Mouse (Mus musculus): Measurements from ENCODE around the gene Cc2d2a. TPM values are rescaled to one million over a fixed set of nuclear protein-coding genes. Genes with fewer than 3 reads are reported as not detected.
A peak's percentile ranks its signal among the peaks of the same experiment; 100 is the strongest.

Cc2d2a gene
- total RNA-seq, 1 experiment from 2014 or later, result not detected

GRCm38 (mm10) chr5:43721538-43722451 lies 59.6 kb downstream of the Cc2d2a start:
- no peak for ATAC-seq (ENCODE audit: extremely low read depth, insufficient number of reproducible peaks, low FRiP score, poor library complexity, severe bottlenecking)

- no peak for ATAC-seq (ENCODE audit: extremely low read depth, insufficient number of reproducible peaks, low FRiP score, poor library complexity, severe bottlenecking)
Observed at GRCm38 (mm10) chr5:43722452-43722783, 60.3 kb downstream of the Cc2d2a start.

- no peak for ATAC-seq (ENCODE audit: extremely low read depth, insufficient number of reproducible peaks, low FRiP score, poor library complexity, severe bottlenecking)
Observed at GRCm38 (mm10) chr5:43723830-43724229, 61.7 kb downstream of the Cc2d2a start.

- ATAC-seq (ENCODE audit: extremely low read depth, insufficient number of reproducible peaks, low FRiP score, poor library complexity, severe bottlenecking), result no peak
Observed at GRCm38 (mm10) chr5:43728375-43729165, 66.4 kb downstream of the Cc2d2a start.

- no peak for ATAC-seq (ENCODE audit: extremely low read depth, insufficient number of reproducible peaks, low FRiP score, poor library complexity, severe bottlenecking)
Observed at GRCm38 (mm10) chr5:43732381-43732780, 70.2 kb downstream of the Cc2d2a start.

GRCm38 (mm10) chr5:43744187-43744586 lies 82.0 kb downstream of the Cc2d2a start:
- no peak for ATAC-seq (ENCODE audit: extremely low read depth, insufficient number of reproducible peaks, low FRiP score, poor library complexity, severe bottlenecking)

- ATAC-seq (ENCODE audit: extremely low read depth, insufficient number of reproducible peaks, low FRiP score, poor library complexity, severe bottlenecking), result no peak
Observed at GRCm38 (mm10) chr5:43745156-43745555, 83.0 kb downstream of the Cc2d2a start.

GRCm38 (mm10) chr5:43748039-43748438 lies 85.9 kb downstream of the Cc2d2a start:
- no peak for ATAC-seq (ENCODE audit: extremely low read depth, insufficient number of reproducible peaks, low FRiP score, poor library complexity, severe bottlenecking)

GRCm38 (mm10) chr5:43749092-43749491 lies 86.9 kb downstream of the Cc2d2a start:
- ATAC-seq (ENCODE audit: extremely low read depth, insufficient number of reproducible peaks, low FRiP score, poor library complexity, severe bottlenecking), result no peak

- 0 out of 2 replicates have a peak, but pooled peaks have one; percentile 13 for ATAC-seq (ENCODE audit: extremely low read depth, insufficient number of reproducible peaks, low FRiP score, poor library complexity, severe bottlenecking)
Observed at GRCm38 (mm10) chr5:43770618-43771354, 108.6 kb downstream of the Cc2d2a start.

- ATAC-seq (ENCODE audit: extremely low read depth, insufficient number of reproducible peaks, low FRiP score, poor library complexity, severe bottlenecking), result peak; percentile 39; the same call in 1 of the 2 replicates
Observed at GRCm38 (mm10) chr5:43771555-43771954, 109.4 kb downstream of the Cc2d2a start.

- no peak for ATAC-seq (ENCODE audit: extremely low read depth, insufficient number of reproducible peaks, low FRiP score, poor library complexity, severe bottlenecking)
Observed at GRCm38 (mm10) chr5:43776407-43776806, 114.3 kb downstream of the Cc2d2a start.

- ATAC-seq (ENCODE audit: extremely low read depth, insufficient number of reproducible peaks, low FRiP score, poor library complexity, severe bottlenecking), result no peak
Observed at GRCm38 (mm10) chr5:43776993-43777392, 114.8 kb downstream of the Cc2d2a start.

- ATAC-seq (ENCODE audit: extremely low read depth, insufficient number of reproducible peaks, low FRiP score, poor library complexity, severe bottlenecking), result no peak
Observed at GRCm38 (mm10) chr5:43778583-43778982, 116.4 kb downstream of the Cc2d2a start.

- ATAC-seq (ENCODE audit: extremely low read depth, insufficient number of reproducible peaks, low FRiP score, poor library complexity, severe bottlenecking), result no peak
Observed at GRCm38 (mm10) chr5:43781423-43781976, 119.4 kb downstream of the Cc2d2a start.

GRCm38 (mm10) chr5:43781977-43782930 lies 120.1 kb downstream of the Cc2d2a start:
- peak; percentile 32 for ATAC-seq (ENCODE audit: extremely low read depth, insufficient number of reproducible peaks, low FRiP score, poor library complexity, severe bottlenecking)

- ATAC-seq (ENCODE audit: extremely low read depth, insufficient number of reproducible peaks, low FRiP score, poor library complexity, severe bottlenecking), result no peak
Observed at GRCm38 (mm10) chr5:43783996-43784395, 121.8 kb downstream of the Cc2d2a start.

GRCm38 (mm10) chr5:43786607-43787006 lies 124.5 kb downstream of the Cc2d2a start:
- peak; percentile 55 for ATAC-seq (ENCODE audit: extremely low read depth, insufficient number of reproducible peaks, low FRiP score, poor library complexity, severe bottlenecking)

All from neutrophil, adult 5-6 weeks (primary cell).